Mouse (Mus musculus): ENCODE data around the gene Stc2. TPM values are rescaled to one million over a fixed set of nuclear protein-coding genes. Genes with fewer than 3 reads are reported as not detected.

Stc2 gene
- total and polyA plus RNA-seq, 2 experiments from 2014 or later: 1.2 to 4.0 TPM

DNA sequence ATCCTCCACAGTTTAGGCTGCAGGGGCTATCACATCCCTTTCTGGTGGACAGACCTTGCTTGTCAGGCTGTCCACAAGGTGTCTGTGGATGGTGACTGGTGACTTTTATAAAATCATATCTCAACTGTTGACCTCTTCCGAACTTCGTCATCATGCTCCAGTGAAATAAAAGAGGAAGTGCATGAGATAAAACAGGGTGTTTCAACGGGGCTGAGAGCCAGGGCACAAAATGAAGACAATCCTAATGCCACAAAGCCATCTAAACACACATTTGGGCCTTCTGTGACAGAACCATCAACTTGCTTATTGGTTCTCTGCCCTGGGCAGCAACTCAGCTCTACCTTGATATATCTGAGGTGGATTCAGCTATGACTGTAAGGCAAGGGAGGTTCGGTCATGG lies 3.0 kb downstream of the Stc2 start:
- Histone ChIP-seq H3K27me3 (ENCODE audit: insufficient read depth, low read length) (peaks cover 7% of the 10 kb centered on the region; the same call in 1 of the 2 replicates), H3K27ac (no peak overlapping the region), H3K4me3 (ENCODE audit: low read length) (no peak overlapping the region), H3K4me1 (ENCODE audit: insufficient read depth, low read length) (peaks cover 10% of the 10 kb centered on the region), H3K36me3 (ENCODE audit: insufficient read depth, low read length) (no peaks in the 10 kb centered on the region), H3K9me3 (ENCODE audit: low read length) (no peaks in the 10 kb centered on the region), H3K4me2 (ENCODE audit: low read depth, low read length) (no peak overlapping the region), H3K9ac (replicated peaks; ENCODE audit: low read length) (no peak overlapping the region)
- 93% methylated on average over 4 of the region's 4 CpGs for WGBS
- no peak for DNase-seq (ENCODE audit: low spot score)
- ATAC-seq: no peak
- no peak for TF ChIP-seq CTCF (IDR thresholded peaks at IDR 0.05; ENCODE audit: low read depth)

- no peak overlapping the region for H3K4me2 ChIP-seq (ENCODE audit: low read depth, low read length)
- no peak for DNase-seq (ENCODE audit: low spot score)
Measured at GRCm38 (mm10) chr11:31366421-31366820, 3.5 kb downstream of the Stc2 start.

GRCm38 (mm10) chr11:31365981-31366380 lies 3.9 kb downstream of the Stc2 start:
- 74% methylated on average over 2 of the region's 2 CpGs for WGBS
- ATAC-seq: no peak
- H3K27ac ChIP-seq: no peak overlapping the region
- no peak overlapping the region for H3K4me2 ChIP-seq (ENCODE audit: low read depth, low read length)
- no peak for TF ChIP-seq CTCF (IDR thresholded peaks at IDR 0.05; ENCODE audit: low read depth)
- no peaks in the 10 kb centered on the region for H3K9me3 ChIP-seq (ENCODE audit: low read length)
- no peak overlapping the region for H3K4me3 ChIP-seq (ENCODE audit: low read length)
- no peaks in the 10 kb centered on the region for H3K36me3 ChIP-seq (ENCODE audit: insufficient read depth, low read length)
- no peak overlapping the region for H3K9ac ChIP-seq (replicated peaks; ENCODE audit: low read length)
- DNase-seq (ENCODE audit: low spot score): no peak
- peaks cover 6% of the 10 kb centered on the region for H3K4me1 ChIP-seq (ENCODE audit: insufficient read depth, low read length)
- peaks cover 6% of the 10 kb centered on the region; the same call in 1 of the 2 replicates for H3K27me3 ChIP-seq (ENCODE audit: insufficient read depth, low read length)

More at GRCm38 (mm10) chr11:31366421-31366820, 3.5 kb downstream of the Stc2 start:
- H3K4me1 ChIP-seq (ENCODE audit: insufficient read depth, low read length): peaks cover 10% of the 10 kb centered on the region
- WGBS: 85% methylated on average over 2 of the region's 2 CpGs
- no peaks in the 10 kb centered on the region for H3K9me3 ChIP-seq (ENCODE audit: low read length)
- H3K36me3 ChIP-seq (ENCODE audit: insufficient read depth, low read length): no peaks in the 10 kb centered on the region
- TF ChIP-seq CTCF (IDR thresholded peaks at IDR 0.05; ENCODE audit: low read depth): no peak
- no peak overlapping the region for H3K4me3 ChIP-seq (ENCODE audit: low read length)
- ATAC-seq: no peak
- H3K27me3 ChIP-seq (ENCODE audit: insufficient read depth, low read length): peaks cover 7% of the 10 kb centered on the region; the same call in 1 of the 2 replicates
- no peak overlapping the region for H3K9ac ChIP-seq (replicated peaks; ENCODE audit: low read length)
- H3K27ac ChIP-seq: no peak overlapping the region

DNA sequence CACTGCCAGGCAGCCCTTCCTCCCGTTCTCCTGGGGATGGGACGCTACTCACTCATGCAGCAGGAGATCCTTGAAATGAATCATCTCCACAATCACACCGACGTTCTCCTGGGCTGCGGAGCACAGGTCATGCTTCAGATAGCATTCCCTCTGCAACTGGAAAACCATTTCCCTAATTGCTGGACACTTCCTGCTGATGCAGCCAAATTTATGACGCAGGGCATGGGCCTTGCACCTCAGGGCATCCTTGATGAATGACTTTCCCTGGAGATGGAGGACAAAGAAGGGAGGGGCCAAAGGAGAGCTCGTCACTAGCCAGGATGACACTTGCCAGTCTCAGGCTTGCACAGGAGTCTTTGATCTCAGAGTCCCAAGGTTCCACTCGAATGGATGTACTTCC lies 4.6 kb downstream of the Stc2 start:
- Histone ChIP-seq H3K4me2 (ENCODE audit: low read depth, low read length) (no peak overlapping the region), H3K27me3 (ENCODE audit: insufficient read depth, low read length) (no peaks in the 10 kb centered on the region), H3K4me1 (ENCODE audit: insufficient read depth, low read length) (no peaks in the 10 kb centered on the region), H3K9me3 (ENCODE audit: low read length) (no peaks in the 10 kb centered on the region), H3K9ac (replicated peaks; ENCODE audit: low read length) (no peak overlapping the region), H3K4me3 (ENCODE audit: low read length) (no peak overlapping the region), H3K36me3 (ENCODE audit: insufficient read depth, low read length) (no peaks in the 10 kb centered on the region), H3K27ac (no peak overlapping the region)
- TF ChIP-seq CTCF (IDR thresholded peaks at IDR 0.05; ENCODE audit: low read depth): no peak
- whole genome bisulfite sequencing: 75% methylated on average over 8 of the region's 8 CpGs
- DNase-seq (ENCODE audit: low spot score) (no peak), ATAC-seq (no peak)

GRCm38 (mm10) chr11:31362856-31363255 lies 7.0 kb downstream of the Stc2 start:
- Histone ChIP-seq H3K36me3 (ENCODE audit: insufficient read depth, low read length) (no peaks in the 10 kb centered on the region), H3K4me3 (ENCODE audit: low read length) (no peak overlapping the region), H3K9me3 (ENCODE audit: low read length) (no peaks in the 10 kb centered on the region), H3K4me2 (ENCODE audit: low read depth, low read length) (no peak overlapping the region), H3K9ac (replicated peaks; ENCODE audit: low read length) (no peak overlapping the region), H3K27ac (no peak overlapping the region), H3K27me3 (ENCODE audit: insufficient read depth, low read length) (no peaks in the 10 kb centered on the region), H3K4me1 (ENCODE audit: insufficient read depth, low read length) (no peaks in the 10 kb centered on the region)
- 87% methylated on average over 1 of the region's 1 CpGs for WGBS
- ATAC-seq (no peak), DNase-seq (ENCODE audit: low spot score) (no peak)
- no peak for TF ChIP-seq CTCF (IDR thresholded peaks at IDR 0.05; ENCODE audit: low read depth)

DNA sequence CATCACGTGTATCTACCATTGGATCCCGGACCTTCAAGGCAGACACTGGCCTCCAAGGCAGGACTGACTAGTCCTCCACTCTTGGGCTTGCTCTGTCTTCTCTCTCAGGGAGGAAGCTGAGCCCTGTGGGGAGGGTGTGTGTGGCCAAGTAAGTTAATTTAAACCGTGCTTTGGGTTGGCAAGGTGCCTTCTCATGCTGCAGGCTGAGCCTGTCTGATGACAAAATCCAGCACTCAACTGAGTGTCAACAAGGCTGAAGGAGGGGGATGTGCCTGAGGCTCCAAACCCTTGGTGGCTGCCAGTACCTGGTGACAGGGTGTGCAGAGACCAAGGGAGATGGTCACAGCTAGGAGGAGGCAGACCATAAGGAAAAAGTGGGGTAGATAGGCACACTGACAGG lies 7.5 kb downstream of the Stc2 start:
- Histone ChIP-seq H3K4me1 (ENCODE audit: insufficient read depth, low read length) (no peaks in the 10 kb centered on the region), H3K4me2 (ENCODE audit: low read depth, low read length) (no peak overlapping the region), H3K27me3 (ENCODE audit: insufficient read depth, low read length) (no peaks in the 10 kb centered on the region), H3K9ac (replicated peaks; ENCODE audit: low read length) (no peak overlapping the region), H3K36me3 (ENCODE audit: insufficient read depth, low read length) (no peaks in the 10 kb centered on the region), H3K9me3 (ENCODE audit: low read length) (no peaks in the 10 kb centered on the region), H3K27ac (no peak overlapping the region), H3K4me3 (ENCODE audit: low read length) (no peak overlapping the region)
- no peak for TF ChIP-seq CTCF (IDR thresholded peaks at IDR 0.05; ENCODE audit: low read depth)
- ATAC-seq (no peak), DNase-seq (ENCODE audit: low spot score) (peak; percentile 44)
- WGBS: 59% methylated on average over 3 of the region's 3 CpGs

DNA sequence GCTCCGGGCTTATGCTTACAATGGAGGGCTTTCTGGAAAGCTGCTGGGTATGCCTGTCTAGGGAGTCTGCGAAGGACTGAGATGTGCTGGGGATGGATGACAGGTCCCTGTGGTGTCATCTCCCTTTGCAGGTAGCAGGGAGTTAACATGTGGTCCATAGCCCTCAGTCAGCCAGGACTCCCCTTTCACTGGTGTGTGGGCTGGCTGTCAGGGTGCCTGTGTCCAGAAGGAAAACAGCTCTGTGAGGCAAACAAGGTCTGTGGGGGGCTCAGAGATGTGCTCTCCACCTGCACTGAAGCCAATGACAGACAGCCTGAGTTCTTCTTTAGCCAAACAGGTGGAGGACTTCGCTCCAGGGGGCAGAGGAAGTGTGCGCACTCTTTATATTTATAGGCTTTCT lies 8.8 kb downstream of the Stc2 start:
- no peak overlapping the region for H3K4me2 ChIP-seq (ENCODE audit: low read depth, low read length)
- no peaks in the 10 kb centered on the region for H3K4me1 ChIP-seq (ENCODE audit: insufficient read depth, low read length)
- no peaks in the 10 kb centered on the region for H3K9me3 ChIP-seq (ENCODE audit: low read length)
- DNase-seq (ENCODE audit: low spot score) (no peak), ATAC-seq (no peak)
- no peaks in the 10 kb centered on the region for H3K36me3 ChIP-seq (ENCODE audit: insufficient read depth, low read length)
- no peak overlapping the region for H3K9ac ChIP-seq (replicated peaks; ENCODE audit: low read length)
- no peak for TF ChIP-seq CTCF (IDR thresholded peaks at IDR 0.05; ENCODE audit: low read depth)
- H3K27ac ChIP-seq: no peak overlapping the region
- WGBS: 92% methylated on average over 4 of the region's 4 CpGs
- no peaks in the 10 kb centered on the region for H3K27me3 ChIP-seq (ENCODE audit: insufficient read depth, low read length)
- H3K4me3 ChIP-seq (ENCODE audit: low read length): no peak overlapping the region
